Mouse (Mus musculus): ENCODE measurements around the gene Rsph1. TPM values are rescaled to one million over a fixed set of nuclear protein-coding genes. Genes with fewer than 3 reads are reported as not detected.
A peak's percentile ranks its signal among the peaks of the same experiment; 100 is the strongest.

Gene Rsph1
- polyA plus RNA-seq, 1 experiment from 2014 or later = 1.3 TPM

DNA sequence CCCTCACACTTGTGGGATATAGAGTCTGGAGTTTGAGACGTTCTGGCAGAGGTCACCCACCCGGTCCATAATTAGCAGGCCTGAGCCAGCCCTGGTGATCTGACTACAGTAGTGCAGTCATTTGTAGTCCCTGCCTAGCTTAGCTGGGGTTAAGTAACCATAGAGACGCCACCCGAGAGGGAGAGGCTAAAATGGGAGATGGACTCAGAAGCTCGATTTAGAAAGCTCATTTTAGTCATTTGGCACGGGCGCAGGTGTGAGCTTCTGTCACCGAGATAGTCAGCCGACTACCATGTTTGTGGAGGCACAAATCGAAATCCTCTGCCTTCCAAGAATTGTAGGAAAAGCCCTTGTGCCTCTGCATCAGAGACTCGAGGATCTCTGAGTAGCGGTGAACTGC lies 44.2 kb upstream of the Rsph1 start:
- no peak overlapping the region for H3K4me3 ChIP-seq (replicated peaks; ENCODE audit: low read depth, low read length)
- TF ChIP-seq CTCF (IDR thresholded peaks at IDR 0.05; ENCODE audit: low read depth) = no peak
- no peak overlapping the region for H3K4me2 ChIP-seq (ENCODE audit: low read length)
- no peak overlapping the region for H3K9ac ChIP-seq (ENCODE audit: low read depth, low read length)
- no peak overlapping the region for H3K27ac ChIP-seq
- no peaks in the 10 kb centered on the region for H3K4me1 ChIP-seq (replicated peaks; ENCODE audit: insufficient read depth, low read length)
- WGBS = 79% methylated on average over 12 of the region's 12 CpGs
- H3K36me3 ChIP-seq (ENCODE audit: insufficient read depth, low read length) = no peaks in the 10 kb centered on the region
- no peak for ATAC-seq (replicated peaks; ENCODE audit: low FRiP score, low read depth)
- no peaks in the 10 kb centered on the region for H3K27me3 ChIP-seq (ENCODE audit: insufficient read depth, low read length)
- no peak for DNase-seq (ENCODE audit: low spot score)
- no peaks in the 10 kb centered on the region for H3K9me3 ChIP-seq (replicated peaks; ENCODE audit: low read length)

- H3K27ac ChIP-seq = no peak overlapping the region
- no peaks in the 10 kb centered on the region for H3K4me1 ChIP-seq (replicated peaks; ENCODE audit: insufficient read depth, low read length)
- no peaks in the 10 kb centered on the region for H3K9me3 ChIP-seq (replicated peaks; ENCODE audit: low read length)
- no peak for DNase-seq (ENCODE audit: low spot score)
- TF ChIP-seq CTCF (IDR thresholded peaks at IDR 0.05; ENCODE audit: low read depth) = no peak
- H3K4me3 ChIP-seq (replicated peaks; ENCODE audit: low read depth, low read length) = no peak overlapping the region
- H3K27me3 ChIP-seq (ENCODE audit: insufficient read depth, low read length) = no peaks in the 10 kb centered on the region
- no peak overlapping the region for H3K9ac ChIP-seq (ENCODE audit: low read depth, low read length)
- 80% methylated on average over 19 of the region's 19 CpGs for WGBS
- no peak overlapping the region for H3K4me2 ChIP-seq (ENCODE audit: low read length)
- no peaks in the 10 kb centered on the region for H3K36me3 ChIP-seq (ENCODE audit: insufficient read depth, low read length)
- ATAC-seq (replicated peaks; ENCODE audit: low FRiP score, low read depth) = no peak; the same call in 1 of the 2 replicates
Measured at GRCm38 (mm10) chr17:31318906-31319767, 42.0 kb upstream of the Rsph1 start.

- Histone ChIP-seq H3K27ac (no peak overlapping the region), H3K9me3 (replicated peaks; ENCODE audit: low read length) (no peaks in the 10 kb centered on the region), H3K27me3 (ENCODE audit: insufficient read depth, low read length) (no peaks in the 10 kb centered on the region), H3K4me3 (replicated peaks; ENCODE audit: low read depth, low read length) (no peak overlapping the region), H3K4me2 (ENCODE audit: low read length) (no peak overlapping the region), H3K36me3 (ENCODE audit: insufficient read depth, low read length) (no peaks in the 10 kb centered on the region), H3K9ac (ENCODE audit: low read depth, low read length) (no peak overlapping the region), H3K4me1 (replicated peaks; ENCODE audit: insufficient read depth, low read length) (no peaks in the 10 kb centered on the region)
- peak; percentile 53 for TF ChIP-seq CTCF (IDR thresholded peaks at IDR 0.05; ENCODE audit: low read depth)
- DNase-seq (ENCODE audit: low spot score) (no peak), ATAC-seq (replicated peaks; ENCODE audit: low FRiP score, low read depth) (no peak)
- WGBS = 49% methylated on average over 22 of the region's 22 CpGs
Measured at GRCm38 (mm10) chr17:31317521-31318272, 40.5 kb upstream of the Rsph1 start.

- Histone ChIP-seq H3K27ac (no peak overlapping the region), H3K4me3 (replicated peaks; ENCODE audit: low read depth, low read length) (no peak overlapping the region), H3K9ac (ENCODE audit: low read depth, low read length) (no peak overlapping the region), H3K36me3 (ENCODE audit: insufficient read depth, low read length) (no peaks in the 10 kb centered on the region), H3K4me2 (ENCODE audit: low read length) (no peak overlapping the region), H3K27me3 (ENCODE audit: insufficient read depth, low read length) (no peaks in the 10 kb centered on the region), H3K4me1 (replicated peaks; ENCODE audit: insufficient read depth, low read length) (no peaks in the 10 kb centered on the region), H3K9me3 (replicated peaks; ENCODE audit: low read length) (no peaks in the 10 kb centered on the region)
- 89% methylated on average over 3 of the region's 3 CpGs for WGBS
- no peak for DNase-seq (ENCODE audit: low spot score)
- TF ChIP-seq CTCF (IDR thresholded peaks at IDR 0.05; ENCODE audit: low read depth) = no peak
- no peak for ATAC-seq (replicated peaks; ENCODE audit: low FRiP score, low read depth)
Measured at GRCm38 (mm10) chr17:31316998-31317397, 39.8 kb upstream of the Rsph1 start.

DNA sequence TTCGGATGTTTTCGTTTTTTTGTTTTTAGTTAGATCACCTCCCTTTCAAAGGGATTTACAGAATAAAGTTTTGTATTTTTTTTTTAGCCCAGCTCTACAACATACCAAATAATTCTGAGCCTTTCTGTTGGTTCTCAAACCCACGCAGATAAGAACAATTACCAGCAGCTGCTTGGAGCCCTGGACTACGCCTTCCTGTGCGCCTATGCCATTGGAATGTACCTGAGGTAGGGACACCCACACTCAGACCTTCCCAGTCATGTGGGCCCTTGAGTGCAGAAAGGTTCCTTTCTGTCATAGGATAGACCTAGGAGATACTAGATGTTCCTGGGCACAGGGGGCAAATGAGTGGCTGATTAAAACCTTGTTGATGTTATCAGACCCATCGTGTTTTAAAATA lies 38.8 kb upstream of the Rsph1 start:
- no peak for TF ChIP-seq CTCF (IDR thresholded peaks at IDR 0.05; ENCODE audit: low read depth)
- no peak overlapping the region for H3K27ac ChIP-seq
- WGBS = 60% methylated on average over 6 of the region's 6 CpGs

DNA sequence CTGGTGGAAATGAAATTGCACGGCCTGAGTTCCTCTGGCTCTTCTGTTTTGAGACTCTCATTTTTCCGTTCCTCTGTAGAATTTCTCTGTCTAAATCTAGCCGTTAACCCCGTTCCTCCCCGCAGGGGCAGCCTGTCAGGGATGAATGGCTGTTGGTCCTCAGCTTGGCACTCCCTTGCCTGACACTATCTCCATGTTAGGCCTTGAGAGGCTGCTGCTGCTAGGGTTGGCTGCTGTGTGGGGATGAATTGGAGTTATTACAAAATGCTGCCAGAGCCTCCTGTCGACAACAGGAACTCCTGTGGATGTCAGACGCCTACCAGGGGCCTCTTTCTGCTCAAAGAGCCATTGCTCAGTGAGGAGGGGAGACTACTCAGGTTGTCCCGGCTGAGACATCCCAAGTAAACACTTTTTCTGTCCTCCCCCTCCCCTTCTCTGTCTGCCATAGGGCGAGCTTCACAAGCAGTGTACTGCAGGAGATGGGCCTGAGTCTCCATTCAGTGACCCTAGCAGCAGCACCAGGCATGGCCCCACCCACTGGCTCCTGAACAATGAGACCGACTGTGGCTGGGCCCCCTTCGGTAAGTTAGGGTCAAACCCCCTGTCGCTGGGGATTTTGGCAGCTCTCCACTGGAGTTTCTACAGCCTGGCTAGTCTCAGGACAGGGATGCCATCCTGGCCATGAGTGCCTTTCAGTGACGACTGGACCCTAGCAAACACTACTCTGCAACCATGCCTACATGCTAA lies 38.0 kb upstream of the Rsph1 start:
- no peak overlapping the region for H3K9ac ChIP-seq (ENCODE audit: low read depth, low read length)
- no peak for TF ChIP-seq CTCF (IDR thresholded peaks at IDR 0.05; ENCODE audit: low read depth)
- no peaks in the 10 kb centered on the region for H3K36me3 ChIP-seq (ENCODE audit: insufficient read depth, low read length)
- H3K27ac ChIP-seq = no peak overlapping the region
- no peak overlapping the region for H3K4me3 ChIP-seq (replicated peaks; ENCODE audit: low read depth, low read length)
- ATAC-seq (replicated peaks; ENCODE audit: low FRiP score, low read depth) (no peak), DNase-seq (ENCODE audit: low spot score) (no peak)
- H3K27me3 ChIP-seq (ENCODE audit: insufficient read depth, low read length) = no peaks in the 10 kb centered on the region
- H3K4me1 ChIP-seq (replicated peaks; ENCODE audit: insufficient read depth, low read length) = no peaks in the 10 kb centered on the region
- no peaks in the 10 kb centered on the region for H3K9me3 ChIP-seq (replicated peaks; ENCODE audit: low read length)
- 30% methylated on average over 13 of the region's 13 CpGs for WGBS
- no peak overlapping the region for H3K4me2 ChIP-seq (ENCODE audit: low read length)

More for the DNA sequence above, 38.8 kb upstream of the Rsph1 start:
- Histone ChIP-seq H3K27me3 (ENCODE audit: insufficient read depth, low read length) (no peaks in the 10 kb centered on the region), H3K36me3 (ENCODE audit: insufficient read depth, low read length) (no peaks in the 10 kb centered on the region), H3K4me2 (ENCODE audit: low read length) (no peak overlapping the region), H3K9ac (ENCODE audit: low read depth, low read length) (no peak overlapping the region), H3K4me1 (replicated peaks; ENCODE audit: insufficient read depth, low read length) (no peaks in the 10 kb centered on the region), H3K9me3 (replicated peaks; ENCODE audit: low read length) (no peaks in the 10 kb centered on the region), H3K4me3 (replicated peaks; ENCODE audit: low read depth, low read length) (no peak overlapping the region)
- DNase-seq (ENCODE audit: low spot score) (no peak), ATAC-seq (replicated peaks; ENCODE audit: low FRiP score, low read depth) (no peak)

All from kidney, postnatal 0 days (tissue).